Mouse (Mus musculus) layer of hippocampus, adult 8-10 months (tissue): ENCODE measurements around the gene Pik3ap1. TPM values are rescaled to one million over a fixed set of nuclear protein-coding genes. Genes with fewer than 3 reads are reported as not detected.
A peak's percentile ranks its signal among the peaks of the same experiment; 100 is the strongest.
"Not testable (repeated sequence)": the region's sequence is repeated elsewhere in the genome, so short reads cannot be mapped to it uniquely, and the experiment has no call there.

Source experiments
- DNase-seq, 2 experiments: peaks; one replicate each; pipeline ENCODE4 v3.0.0; 2022; ENCODE audit warnings: low spot score in 2 of 2
- total RNA-seq, 4 experiments: library from RNA; stranded (reverse); gene quantifications; 2 replicates each; pipeline ENCODE4 v1.2.4; 2022

Gene Pik3ap1
- 10 to 100 TPM in 1 of 4 experiments, 1 to 10 TPM in 3; 1.9 to 10.2 (median 5.2) TPM for total RNA-seq

- DNase-seq: no peak
These were observed at the start of gene Pik3ap1 for GRCm38 (mm10) chr19:41384922-41385508. Gene Pik3ap1, minus strand, starts transcription at chr19:41385102.

GRCm38 (mm10) chr19:41431512-41432164 lies 46.7 kb upstream of the Pik3ap1 start:
- not testable (repeated sequence) for DNase-seq

- DNase-seq: not testable (repeated sequence)
These were observed 41.2 kb upstream of the Pik3ap1 start for GRCm38 (mm10) chr19:41425927-41426772.

GRCm38 (mm10) chr19:41421264-41421663 lies 36.4 kb upstream of the Pik3ap1 start:
- DNase-seq: no peak

- DNase-seq: no peak
These were observed 33.9 kb upstream of the Pik3ap1 start for GRCm38 (mm10) chr19:41418786-41419185.

- DNase-seq: no peak
These were observed 33.1 kb upstream of the Pik3ap1 start for GRCm38 (mm10) chr19:41417995-41418394.

- DNase-seq: no peak
These were observed 31.3 kb upstream of the Pik3ap1 start for GRCm38 (mm10) chr19:41416201-41416600.

- no peak for DNase-seq
These were observed 17.7 kb upstream of the Pik3ap1 start for GRCm38 (mm10) chr19:41402603-41403002.

- no peak for DNase-seq
These were observed 6.0 kb upstream of the Pik3ap1 start for GRCm38 (mm10) chr19:41390856-41391255.

GRCm38 (mm10) chr19:41389351-41389750 lies 4.4 kb upstream of the Pik3ap1 start:
- DNase-seq: peak; percentile 22 to 27

GRCm38 (mm10) chr19:41388242-41388641 lies 3.3 kb upstream of the Pik3ap1 start:
- DNase-seq: no peak

- no peak for DNase-seq
These were observed 2.4 kb upstream of the Pik3ap1 start for GRCm38 (mm10) chr19:41387262-41387661.

- no peak for DNase-seq
These were observed 473 bp downstream of the Pik3ap1 start for GRCm38 (mm10) chr19:41384406-41384851.

GRCm38 (mm10) chr19:41382391-41382978 lies 2.4 kb downstream of the Pik3ap1 start:
- DNase-seq: no peak

GRCm38 (mm10) chr19:41381581-41382239 lies 3.2 kb downstream of the Pik3ap1 start:
- DNase-seq: no peak

GRCm38 (mm10) chr19:41379195-41379594 lies 5.7 kb downstream of the Pik3ap1 start:
- no peak for DNase-seq

- no peak for DNase-seq
These were observed 9.1 kb downstream of the Pik3ap1 start for GRCm38 (mm10) chr19:41375791-41376190.

- DNase-seq: no peak
These were observed 9.8 kb downstream of the Pik3ap1 start for GRCm38 (mm10) chr19:41375096-41375495.

GRCm38 (mm10) chr19:41374658-41375057 lies 10.2 kb downstream of the Pik3ap1 start:
- DNase-seq: no peak

- no peak for DNase-seq
These were observed 12.6 kb downstream of the Pik3ap1 start for GRCm38 (mm10) chr19:41372322-41372721.

GRCm38 (mm10) chr19:41371373-41371772 lies 13.5 kb downstream of the Pik3ap1 start:
- no peak for DNase-seq
